Mouse (Mus musculus): ENCODE measurements around the gene Iah1.

The Iah1 gene

GRCm38 (mm10) chr12:21318143-21318895, 2.1 kb downstream of the Iah1 start:
- peak; percentile 21 for DNase-seq (ENCODE audit: extremely low read depth, low read depth, low spot score)

DNA sequence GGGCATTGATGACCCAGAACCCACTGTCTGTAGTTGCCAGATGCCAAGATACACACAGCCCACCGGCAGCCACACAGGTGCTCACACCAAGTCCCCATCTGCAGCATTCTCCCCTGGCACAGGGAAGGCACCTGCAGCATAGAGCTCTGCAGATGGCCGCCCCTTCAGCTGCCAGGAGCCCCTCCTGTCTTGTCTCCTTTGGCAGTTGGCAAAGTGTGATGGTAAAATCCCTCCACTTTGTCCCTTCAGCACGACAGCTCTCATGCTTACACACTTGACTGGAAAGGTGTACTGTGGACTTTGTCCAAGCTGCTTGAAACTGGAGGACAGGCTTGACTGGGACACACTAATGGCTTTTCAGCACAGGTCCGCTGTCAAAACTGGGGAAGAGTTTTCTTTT, 4.1 kb downstream of the Iah1 start:
- no peak for DNase-seq (ENCODE audit: extremely low read depth, low read depth, low spot score)

DNA sequence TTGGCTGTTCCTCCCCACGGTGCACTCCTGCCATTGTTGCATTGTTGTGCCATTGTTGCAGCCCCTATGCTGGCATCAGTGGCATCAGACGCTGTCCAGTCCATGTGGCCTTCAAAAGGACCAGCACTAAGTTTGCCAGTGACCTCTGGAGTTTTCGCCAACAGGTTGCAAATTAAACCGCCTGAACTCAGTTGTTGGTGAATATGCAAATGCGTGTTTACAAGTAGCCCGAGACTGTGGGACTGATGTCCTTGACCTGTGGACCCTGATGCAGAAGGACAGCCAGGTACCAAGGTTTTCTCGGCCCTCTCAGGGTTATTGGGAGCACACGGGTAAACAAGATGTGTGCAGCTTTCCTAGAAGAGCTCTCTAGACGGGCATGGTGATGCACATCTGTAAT, 5.0 kb downstream of the Iah1 start:
- DNase-seq (ENCODE audit: extremely low read depth, low read depth, low spot score): no peak

- DNase-seq (ENCODE audit: extremely low read depth, low read depth, low spot score): no peak
Observed at GRCm38 (mm10) chr12:21322296-21322695, 6.1 kb downstream of the Iah1 start.

GRCm38 (mm10) chr12:21322856-21323255, 6.7 kb downstream of the Iah1 start:
- DNase-seq (ENCODE audit: extremely low read depth, low read depth, low spot score): no peak

DNA sequence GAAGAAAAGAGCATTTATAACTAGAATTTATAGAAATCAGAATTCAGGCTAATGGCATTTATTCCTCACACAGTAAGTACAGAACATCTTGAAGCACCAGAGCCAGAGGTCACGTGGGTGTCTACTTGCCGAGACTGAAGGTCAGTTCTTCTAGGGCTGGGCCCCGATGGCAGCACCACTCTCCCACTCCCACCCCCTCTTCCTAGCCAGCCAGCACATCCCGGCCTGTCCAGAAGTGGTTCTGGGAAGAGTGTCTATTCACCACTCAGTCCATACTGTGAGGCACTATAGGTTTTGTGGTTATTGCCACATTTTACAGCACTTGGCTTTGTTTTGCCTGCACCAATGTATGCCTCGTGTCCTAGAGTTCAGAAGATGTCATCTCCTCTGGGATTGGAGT, 7.9 kb downstream of the Iah1 start:
- DNase-seq (ENCODE audit: extremely low read depth, low read depth, low spot score): no peak

- no peak for DNase-seq (ENCODE audit: extremely low read depth, low read depth, low spot score)
Observed at GRCm38 (mm10) chr12:21325266-21325665, 9.1 kb downstream of the Iah1 start.

DNA sequence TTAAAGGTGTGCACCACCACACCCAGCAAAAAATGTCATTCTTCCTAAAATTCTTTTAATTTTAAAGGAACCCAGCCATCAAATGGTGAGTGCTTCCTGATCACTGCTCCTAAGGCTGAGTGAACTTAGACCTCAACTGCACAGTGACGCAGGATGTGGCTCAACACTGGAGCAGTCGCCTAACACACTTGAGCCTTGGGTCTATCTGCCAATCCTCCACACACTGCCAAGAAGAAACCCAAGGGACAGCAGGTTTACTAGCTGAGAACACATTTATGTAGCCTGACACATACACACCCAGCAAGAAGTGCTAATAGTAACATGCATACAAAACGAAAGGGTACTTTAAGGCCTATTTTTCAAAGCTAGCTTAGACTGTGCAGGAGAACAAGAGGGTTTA, 10.1 kb downstream of the Iah1 start:
- DNase-seq (ENCODE audit: extremely low read depth, low read depth, low spot score): no peak

GRCm38 (mm10) chr12:21329661-21330400, 13.6 kb downstream of the Iah1 start:
- no peak for DNase-seq (ENCODE audit: extremely low read depth, low read depth, low spot score)

- no peak for DNase-seq (ENCODE audit: extremely low read depth, low read depth, low spot score)
Observed at GRCm38 (mm10) chr12:21330961-21331576, 14.9 kb downstream of the Iah1 start.

DNA sequence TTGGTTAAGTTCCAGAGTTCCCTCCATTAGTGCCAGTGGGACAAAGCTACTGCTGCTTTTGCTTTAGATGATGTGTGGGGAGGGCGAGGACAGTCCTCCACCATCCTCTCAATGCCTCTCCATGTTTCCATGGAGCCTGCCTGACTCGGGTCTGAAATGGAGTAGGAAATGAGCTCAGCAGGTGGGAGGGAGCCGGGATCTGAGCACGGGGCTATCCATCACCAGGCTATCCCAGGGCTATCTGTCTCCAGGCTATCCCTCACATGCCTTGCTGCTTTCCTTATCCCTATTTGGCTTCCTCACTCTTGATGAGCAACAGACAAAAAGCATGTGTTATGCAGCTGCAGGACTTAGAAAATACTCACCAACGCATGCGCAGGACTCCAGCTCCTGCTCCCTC, 15.5 kb downstream of the Iah1 start:
- no peak for DNase-seq (ENCODE audit: extremely low read depth, low read depth, low spot score)

- no peak for DNase-seq (ENCODE audit: extremely low read depth, low read depth, low spot score)
Observed at GRCm38 (mm10) chr12:21333021-21333420, 16.8 kb downstream of the Iah1 start.

GRCm38 (mm10) chr12:21333766-21334165, 17.6 kb downstream of the Iah1 start:
- no peak for DNase-seq (ENCODE audit: extremely low read depth, low read depth, low spot score)

DNA sequence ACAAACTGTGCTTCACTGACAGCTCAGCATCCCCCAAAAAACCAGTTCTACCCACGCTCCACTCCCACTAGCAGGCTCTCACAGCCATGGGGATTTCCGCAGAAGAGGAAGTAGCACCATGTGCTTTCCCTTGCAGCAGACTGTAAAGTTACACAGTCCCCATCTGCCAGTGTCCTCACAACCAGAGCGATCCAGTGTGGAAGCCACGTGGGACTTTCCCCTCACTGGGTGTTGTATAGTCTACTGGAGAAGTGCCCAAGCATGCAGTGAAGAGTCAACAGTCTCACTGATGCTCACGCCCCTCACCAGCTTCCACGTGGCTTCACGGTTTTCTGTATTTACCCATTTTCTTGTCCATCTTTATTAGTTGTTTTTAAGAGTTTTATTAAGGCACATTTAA, 19.7 kb downstream of the Iah1 start:
- no peak for DNase-seq (ENCODE audit: extremely low read depth, low read depth, low spot score)

DNA sequence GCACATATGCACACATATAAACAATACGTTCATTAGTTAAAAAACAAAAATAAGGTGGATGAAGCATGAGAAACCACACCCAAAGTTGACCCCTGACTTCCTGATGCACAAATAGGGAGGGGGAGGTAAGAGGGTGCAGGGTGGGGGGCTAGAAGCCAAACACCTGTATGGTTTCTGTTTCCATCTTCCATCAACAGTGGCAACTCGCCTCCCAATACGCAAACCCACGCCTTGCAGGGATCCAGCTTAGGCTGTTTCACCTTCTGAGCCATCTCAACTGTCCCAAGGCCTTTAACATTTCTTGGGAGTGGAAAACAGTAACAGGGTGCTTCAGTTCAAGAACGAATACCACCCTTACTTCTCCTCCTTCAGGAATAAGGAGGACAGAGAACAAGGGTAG, 21.0 kb downstream of the Iah1 start:
- no peak for DNase-seq (ENCODE audit: extremely low read depth, low read depth, low spot score)

GRCm38 (mm10) chr12:21340674-21341073, 24.5 kb downstream of the Iah1 start:
- no peak for DNase-seq (ENCODE audit: extremely low read depth, low read depth, low spot score)

DNA sequence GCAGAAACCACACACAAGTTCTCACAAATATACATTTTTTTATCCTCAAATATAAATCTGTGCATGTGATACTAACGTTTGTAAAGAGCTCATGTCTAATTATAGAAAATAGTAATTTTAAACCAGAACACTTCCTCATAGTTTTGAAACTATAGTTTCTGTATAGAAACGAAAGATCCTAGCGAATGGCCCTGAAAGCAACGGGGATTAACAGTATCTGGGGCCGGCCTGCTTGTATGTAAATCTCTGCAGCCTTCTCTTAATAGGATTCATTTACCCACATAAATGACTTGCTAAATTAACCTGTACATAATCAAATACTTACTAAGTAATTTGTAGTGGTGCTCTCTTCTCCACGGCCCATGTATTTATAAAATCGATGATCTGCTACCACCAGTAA, 30.8 kb downstream of the Iah1 start:
- no peak for DNase-seq (ENCODE audit: extremely low read depth, low read depth, low spot score)

GRCm38 (mm10) chr12:21350113-21350876, 34.1 kb downstream of the Iah1 start:
- no peak for DNase-seq (ENCODE audit: extremely low read depth, low read depth, low spot score)

DNA sequence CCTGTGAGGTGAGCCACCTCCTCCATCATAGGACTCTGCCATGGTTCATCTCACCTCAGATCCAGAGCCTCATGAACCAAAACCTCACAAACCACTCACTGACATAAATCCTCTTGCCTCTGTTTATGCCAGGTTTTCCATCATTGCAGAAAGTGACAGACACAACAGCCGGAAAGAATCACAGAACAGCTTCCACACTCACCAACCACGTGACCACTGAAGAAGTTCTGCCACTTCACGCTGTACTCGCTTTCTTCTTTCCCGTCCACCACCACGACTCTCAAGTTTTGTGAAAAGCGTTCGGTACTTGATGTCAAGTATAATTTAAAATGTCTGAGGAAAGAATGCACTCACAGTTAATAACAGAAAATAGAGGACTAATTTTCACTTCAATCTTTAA, 37.5 kb downstream of the Iah1 start:
- DNase-seq (ENCODE audit: extremely low read depth, low read depth, low spot score): no peak

- DNase-seq (ENCODE audit: extremely low read depth, low read depth, low spot score): no peak
Observed at GRCm38 (mm10) chr12:21362686-21363085, 46.5 kb downstream of the Iah1 start.

DNA sequence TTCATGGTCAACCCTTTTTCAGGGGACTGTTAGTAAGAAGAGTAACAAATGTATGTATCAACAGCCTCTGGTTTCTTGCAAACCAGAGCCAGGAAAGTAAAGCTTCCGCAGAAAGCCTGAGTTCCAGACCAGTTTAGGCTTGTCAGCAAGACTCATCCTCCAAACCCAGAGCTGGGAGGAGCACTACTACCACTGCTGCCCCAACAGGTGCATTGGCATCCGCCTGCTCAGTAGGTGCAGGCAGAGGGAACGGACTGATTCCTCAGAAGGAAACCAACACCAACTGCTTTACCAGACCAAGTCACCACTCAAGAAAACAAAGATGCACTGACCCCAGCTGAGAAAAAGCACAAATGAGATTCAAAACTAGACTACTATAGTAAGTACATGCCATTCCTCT, 47.0 kb downstream of the Iah1 start:
- DNase-seq (ENCODE audit: extremely low read depth, low read depth, low spot score): no peak

All from fat pad, adult 2 months (tissue).